16 mouse cellular contexts compared by ENCODE assay signal in genomic region chr9:70878823-70879222, GRCm38 (mm10).
A peak's percentile ranks its signal among the peaks of the same experiment; 100 is the strongest.
DNase-seq lines count a peak whose midpoint lies in the region; ATAC-seq and TF ChIP-seq lines count a peak whose summit lies in the region.
"Had no signal": no experiment of that assay in that cellular context is flagged by ENCODE, and none has a peak within 500 bp of the region (broad histone marks: within the 10 kb centered on the region; RNA-seq: fewer than 3 reads in every experiment).

No protein-coding gene starts in this region.

- H3K9ac ChIP-seq in hindbrain, embryonic 16.5 days (ENCODE audit: low read depth, low read length): no peak overlapping the region
- H3K9ac ChIP-seq: midbrain, embryonic 13.5 days had no signal

- peak; percentile 23 for DNase-seq in cerebellum, adult 11-12 months
- no peak for DNase-seq in cerebellum, adult 8-10 months
- no peak for DNase-seq in layer of hippocampus, adult 2 months (ENCODE audit: low spot score in 2 of 2)
- DNase-seq in layer of hippocampus, postnatal 10 days (ENCODE audit: low spot score in 2 of 2): no peak
- DNase-seq in right cerebral cortex, postnatal 14 days: peak; percentile 40
- DNase-seq in right cerebral cortex, adult 18-20 months: no peak
- DNase-seq in spleen, postnatal 4 days (ENCODE audit: low spot score in 2 of 2): no peak
- DNase-seq: gastrocnemius, postnatal 25 days; retina, postnatal 1 day had no signal

- H3K36me3 ChIP-seq in hindbrain, embryonic 16.5 days (ENCODE audit: control insufficient read depth, insufficient read depth, low read length): no peaks in the 10 kb centered on the region
- H3K36me3 ChIP-seq: heart, embryonic 10.5 days; limb, embryonic 10.5 days; midbrain, embryonic 13.5 days had no signal

- H3K4me2 ChIP-seq in hindbrain, embryonic 16.5 days (ENCODE audit: low read length): no peak overlapping the region
- H3K4me2 ChIP-seq: midbrain, embryonic 13.5 days had no signal

- no peak overlapping the region for H3K4me3 ChIP-seq in layer of hippocampus, adult 2 months
- H3K4me3 ChIP-seq in hindbrain, embryonic 16.5 days (ENCODE audit: low read length): no peak overlapping the region
- H3K4me3 ChIP-seq: heart, embryonic 10.5 days; limb, embryonic 10.5 days; midbrain, embryonic 13.5 days; myocyte had no signal

- no peaks in the 10 kb centered on the region for H3K4me1 ChIP-seq in hindbrain, embryonic 16.5 days (ENCODE audit: control insufficient read depth, insufficient read depth, low read depth, low read length)
- H3K4me1 ChIP-seq: midbrain, embryonic 13.5 days had no signal

- H3K27me3 ChIP-seq in hindbrain, embryonic 16.5 days (replicated peaks; ENCODE audit: control insufficient read depth, insufficient read depth, low read length): no peaks in the 10 kb centered on the region
- H3K27me3 ChIP-seq: midbrain, embryonic 13.5 days had no signal

- ATAC-seq in hindbrain, embryonic 16.5 days: no peak
- ATAC-seq: activated CD4-positive, CD25-positive, alpha-beta regulatory T cell, adult 4 months; midbrain, embryonic 13.5 days had no signal

- H3K27ac ChIP-seq in layer of hippocampus, adult 2 months: peak overlapping the region; percentile 33; the same call in 1 of the 2 replicates
- H3K27ac ChIP-seq in hindbrain, embryonic 16.5 days (ENCODE audit: low read depth, low read length): no peak overlapping the region
- H3K27ac ChIP-seq: heart, embryonic 10.5 days; limb, embryonic 10.5 days; macrophage; midbrain, embryonic 13.5 days had no signal

- no peaks in the 10 kb centered on the region for H3K9me3 ChIP-seq in hindbrain, embryonic 16.5 days (ENCODE audit: control insufficient read depth, low read length)
- H3K9me3 ChIP-seq: heart, embryonic 10.5 days; limb, embryonic 10.5 days; midbrain, embryonic 13.5 days had no signal

- TF ChIP-seq CTCF in layer of hippocampus, adult 2 months (conservative IDR thresholded peaks at IDR 0.05): no peak

Comparison
In these comparisons a context has a peak if more than half of its experiments do, and no peak if none do; other contexts are left out.
1. DNase-seq: peak in cerebellum, adult 11-12 months (single experiment) and right cerebral cortex, postnatal 14 days (single experiment); none in cerebellum, adult 8-10 months (single experiment), layer of hippocampus, adult 2 months (0 of 2), layer of hippocampus, postnatal 10 days (0 of 2), right cerebral cortex, adult 18-20 months (single experiment) and spleen, postnatal 4 days (0 of 2).